Mouse (Mus musculus) neural tube, embryonic 14.5 days (tissue): ENCODE data around the gene Layn. TPM values are rescaled to one million over a fixed set of nuclear protein-coding genes. Genes with fewer than 3 reads are reported as not detected.

ENCODE experiments used
- ATAC-seq: fragments of 200-750 bp; cut with Nextera tagmentation; 2 replicates; pipeline ENCODE4 v1.8.0; 2017; ENCODE audit warnings: low read depth, mild to moderate bottlenecking, moderate TSS enrichment, moderate library complexity
- H3K27ac ChIP-seq: fragments of 300-500 bp; sonication (generic); 2 replicates; pipeline ENCODE4 v1.5.1; 2014; ENCODE audit warnings: low read depth, mild to moderate bottlenecking, control low read depth, low read length, moderate library complexity, mixed read lengths
- H3K27me3 ChIP-seq: fragments of 300-500 bp; sonication (generic); 2 replicates; pipeline ENCODE4 v1.6.1; 2014; ENCODE audit warnings: low read length; ENCODE audit not compliant: control insufficient read depth, insufficient read depth
- H3K36me3 ChIP-seq: fragments of 300-500 bp; sonication (generic); 2 replicates; pipeline ENCODE4 v1.6.1; 2014; ENCODE audit warnings: low read length, mixed read lengths; ENCODE audit not compliant: control insufficient read depth, insufficient read depth
- H3K4me1 ChIP-seq: fragments of 300-500 bp; sonication (generic); 2 replicates; pipeline ENCODE4 v1.6.1; 2014; ENCODE audit warnings: low read length; ENCODE audit not compliant: control insufficient read depth, insufficient read depth
- H3K4me2 ChIP-seq: fragments of 300-500 bp; sonication (generic); 2 replicates; pipeline ENCODE4 v1.6.1; 2014; ENCODE audit warnings: mild to moderate bottlenecking, low read depth, low read length, control low read depth
- H3K4me3 ChIP-seq: fragments of 300-500 bp; sonication (generic); 2 replicates; pipeline ENCODE4 v1.5.1; 2014; ENCODE audit warnings: low read depth, low read length, control low read depth, mixed read lengths
- H3K9ac ChIP-seq: fragments of 300-500 bp; sonication (generic); replicated peaks from 2 replicates; pipeline ENCODE4 v1.6.1; 2014; ENCODE audit warnings: low read depth, mild to moderate bottlenecking, control low read depth, low read length, mixed read lengths
- H3K9me3 ChIP-seq: fragments of 300-500 bp; sonication (generic); 2 replicates; pipeline ENCODE4 v1.6.1; 2016; ENCODE audit warnings: low read length; ENCODE audit not compliant: control insufficient read depth
- WGBS: fragments of 180-500 bp; shearing (Covaris S2); extraction: QIAGEN DNeasy Blood & Tissue Kit; methylation state at CpG from one replicate; pipeline ENCODE4 v1.1.7; 2014; 5-methylcytosine and 5-hydroxymethylcytosine counted together
- polyA plus RNA-seq: library from polyadenylated mRNA; unstranded; fragments of >200 nt; fragmentation: Nextera tagmentation; extraction: Ambion mirVana; gene quantifications from 2 replicates; pipeline ENCODE4 v1.2.1, GENCODE M21; 2014

The Layn gene
- polyA plus RNA-seq, 1 experiment from 2014 or later: 2.2 TPM

- no peak overlapping the region for H3K4me3 ChIP-seq
- no peak for ATAC-seq
- no peaks in the 10 kb centered on the region for H3K9me3 ChIP-seq
- no peaks in the 10 kb centered on the region for H3K36me3 ChIP-seq
- H3K27me3 ChIP-seq: no peaks in the 10 kb centered on the region
- H3K27ac ChIP-seq: no peak overlapping the region
- no peak overlapping the region for H3K9ac ChIP-seq
- H3K4me2 ChIP-seq: no peak overlapping the region
- no peaks in the 10 kb centered on the region for H3K4me1 ChIP-seq
- WGBS: 78% methylated on average over 3 of the region's 3 CpGs
These were observed 56.5 kb downstream of the Layn start for GRCm38 (mm10) chr9:51020351-51020750.

DNA sequence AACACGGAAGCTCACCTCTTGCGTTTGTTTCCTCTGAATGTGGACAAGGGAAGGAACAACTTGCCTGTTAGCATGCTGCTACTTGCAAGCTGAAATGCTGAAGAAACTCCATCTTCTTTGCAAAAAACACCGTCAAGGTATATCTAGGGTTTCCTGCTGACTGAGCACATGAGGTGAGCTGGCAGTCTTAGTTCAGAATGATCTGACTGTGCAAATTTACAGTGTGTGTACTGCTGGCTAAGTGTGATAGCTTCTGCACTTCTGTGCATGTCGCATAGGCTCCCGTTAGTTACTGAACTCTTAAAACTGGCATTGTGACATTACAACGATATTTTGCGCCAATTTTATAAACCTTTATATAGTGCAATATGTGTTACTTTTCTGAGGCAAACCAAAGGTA is 57.2 kb downstream of the Layn start:
- no peaks in the 10 kb centered on the region for H3K4me1 ChIP-seq
- no peaks in the 10 kb centered on the region for H3K27me3 ChIP-seq
- H3K36me3 ChIP-seq: no peaks in the 10 kb centered on the region
- H3K9ac ChIP-seq: no peak overlapping the region
- no peak overlapping the region for H3K4me2 ChIP-seq
- no peak overlapping the region for H3K4me3 ChIP-seq
- no peaks in the 10 kb centered on the region for H3K9me3 ChIP-seq
- WGBS: 81% methylated on average over 7 of the region's 7 CpGs
- no peak overlapping the region for H3K27ac ChIP-seq
- ATAC-seq: no peak

GRCm38 (mm10) chr9:51015732-51016131 is 61.2 kb downstream of the Layn start:
- no peaks in the 10 kb centered on the region for H3K36me3 ChIP-seq
- no peak overlapping the region for H3K4me2 ChIP-seq
- no peaks in the 10 kb centered on the region for H3K9me3 ChIP-seq
- no peak for ATAC-seq
- H3K9ac ChIP-seq: no peak overlapping the region
- H3K27me3 ChIP-seq: no peaks in the 10 kb centered on the region
- no peaks in the 10 kb centered on the region for H3K4me1 ChIP-seq
- H3K4me3 ChIP-seq: no peak overlapping the region
- no peak overlapping the region for H3K27ac ChIP-seq
- 54% methylated on average over 4 of the region's 4 CpGs for WGBS

- no peak for ATAC-seq
- Histone ChIP-seq H3K4me2 (no peak overlapping the region), H3K4me3 (no peak overlapping the region), H3K4me1 (no peaks in the 10 kb centered on the region), H3K9me3 (no peaks in the 10 kb centered on the region), H3K27me3 (no peaks in the 10 kb centered on the region), H3K9ac (no peak overlapping the region), H3K27ac (no peak overlapping the region), H3K36me3 (no peaks in the 10 kb centered on the region)
- 89% methylated on average over 1 of the region's 1 CpGs for WGBS
These were observed 63.2 kb downstream of the Layn start for GRCm38 (mm10) chr9:51013644-51014043.

DNA sequence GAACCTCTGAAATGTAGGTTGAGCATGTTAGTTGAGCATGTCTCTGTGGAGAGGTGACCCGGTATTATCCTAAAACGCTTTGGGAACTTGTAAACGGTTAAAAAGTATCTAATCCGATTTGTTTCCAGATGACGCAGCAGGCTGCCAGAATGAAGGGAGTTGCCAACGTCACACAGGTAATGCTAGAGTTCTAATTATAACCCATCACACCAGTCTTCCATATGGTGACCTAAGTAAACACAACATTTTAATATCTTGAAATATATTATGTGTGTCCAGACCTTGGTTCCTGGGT is 67.3 kb downstream of the Layn start:
- no peaks in the 10 kb centered on the region for H3K36me3 ChIP-seq
- ATAC-seq: no peak
- WGBS: 8% methylated on average over 6 of the region's 6 CpGs

DNA sequence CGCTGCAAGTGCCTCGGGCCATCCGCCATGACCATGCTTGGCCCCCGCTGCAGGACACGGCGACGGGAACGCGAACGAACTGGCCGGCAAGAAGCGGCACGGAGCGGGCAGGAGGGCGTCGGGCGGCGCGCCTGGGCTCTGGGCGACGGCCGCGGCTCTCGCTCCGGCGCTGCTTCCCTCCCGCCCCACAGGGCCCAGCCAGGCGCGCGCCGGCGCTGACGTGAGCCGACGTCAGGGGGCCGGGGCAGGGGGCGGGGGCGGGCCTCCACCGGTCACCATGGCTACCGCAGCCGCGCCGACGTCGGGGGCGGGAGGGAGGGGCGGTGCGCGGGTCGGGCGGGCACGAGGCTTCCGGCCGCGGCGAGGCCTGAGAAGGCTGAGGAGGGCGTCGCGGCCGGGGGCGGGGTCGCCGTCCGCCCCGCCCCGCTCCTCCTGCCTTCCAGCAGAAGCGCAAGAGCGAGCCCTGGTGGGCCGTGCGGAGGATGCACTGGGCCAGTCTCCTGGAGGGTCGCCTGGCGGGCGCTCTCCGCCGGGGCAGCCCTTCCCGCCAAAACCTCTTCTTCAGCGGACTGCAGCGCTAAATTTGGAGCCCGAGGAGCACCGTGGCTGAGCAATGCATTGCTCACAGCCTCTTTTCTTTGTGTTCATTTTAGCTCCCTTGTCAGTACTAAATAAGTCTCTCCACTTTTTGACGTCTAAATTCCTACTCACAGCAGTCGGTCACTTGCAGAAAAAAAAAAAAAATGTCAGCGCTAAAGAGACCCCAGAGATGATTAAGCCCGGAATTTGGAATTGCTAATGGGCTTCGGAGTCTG is 67.8 kb downstream of the Layn start, which contains the start of gene Sik2:
Gene Sik2, minus strand, starts transcription at position 233 of the 815 bp plus-strand sequence.
- Histone ChIP-seq H3K36me3 (no peaks in the 10 kb centered on the region), H3K27ac (peak within 1 kb of the TSS; percentile 81), H3K9ac (peak within 1 kb of the TSS; percentile 86), H3K27me3 (no peaks in the 10 kb centered on the region), H3K9me3 (no peaks in the 10 kb centered on the region), H3K4me2 (peak within 1 kb of the TSS; percentile 73), H3K4me1 (peaks cover 5% of the 10 kb centered on the region; the same call in 1 of the 2 replicates), H3K4me3 (peak within 1 kb of the TSS; percentile 89)
- peak; percentile 98 for ATAC-seq
- under 1% methylated on average over 59 of the region's 85 CpGs for WGBS

More for the DNA sequence above, 67.3 kb downstream of the Layn start:
- Histone ChIP-seq H3K9ac (no peak overlapping the region), H3K4me1 (peaks cover 5% of the 10 kb centered on the region; the same call in 1 of the 2 replicates), H3K27ac (no peak overlapping the region), H3K4me2 (peak overlapping the region; percentile 73), H3K9me3 (no peaks in the 10 kb centered on the region), H3K4me3 (peak overlapping the region; percentile 89), H3K27me3 (no peaks in the 10 kb centered on the region)

- H3K4me2 ChIP-seq: peak overlapping the region; percentile 73
- no peaks in the 10 kb centered on the region for H3K36me3 ChIP-seq
- H3K9me3 ChIP-seq: no peaks in the 10 kb centered on the region
- ATAC-seq: peak; percentile 72
- peak overlapping the region; percentile 81 for H3K27ac ChIP-seq
- H3K4me3 ChIP-seq: peak overlapping the region; percentile 89
- H3K9ac ChIP-seq: peak overlapping the region; percentile 86
- under 1% methylated on average over 47 of the region's 65 CpGs for whole genome bisulfite sequencing
- peaks cover 5% of the 10 kb centered on the region; the same call in 1 of the 2 replicates for H3K4me1 ChIP-seq
- no peaks in the 10 kb centered on the region for H3K27me3 ChIP-seq
These were observed 68.6 kb downstream of the Layn start for GRCm38 (mm10) chr9:51008068-51008840.

DNA sequence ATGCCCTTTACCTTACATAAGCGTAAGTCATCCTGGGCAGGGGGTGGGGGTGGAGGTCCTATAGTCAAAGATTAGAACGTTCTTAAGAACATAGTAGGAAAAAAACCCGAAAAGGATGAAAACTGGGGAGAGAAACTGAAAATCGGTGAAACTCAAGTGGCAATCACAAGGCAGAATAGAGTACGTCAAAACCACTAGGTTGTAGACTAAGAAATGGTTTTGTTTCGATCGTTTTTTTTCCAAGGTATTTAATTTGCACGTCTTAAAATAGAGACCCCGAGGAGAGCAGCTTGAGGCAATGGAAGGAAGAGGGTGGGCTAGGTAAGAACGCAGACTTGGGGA is 69.2 kb downstream of the Layn start:
- H3K27ac ChIP-seq: no peak overlapping the region
- 13% methylated on average over 10 of the region's 10 CpGs for WGBS
- peak overlapping the region; percentile 86 for H3K9ac ChIP-seq
- H3K4me3 ChIP-seq: peak overlapping the region; percentile 89
- ATAC-seq: no peak
- peak overlapping the region; percentile 73 for H3K4me2 ChIP-seq
- H3K36me3 ChIP-seq: no peaks in the 10 kb centered on the region
- peaks cover 5% of the 10 kb centered on the region; the same call in 1 of the 2 replicates for H3K4me1 ChIP-seq
- H3K27me3 ChIP-seq: no peaks in the 10 kb centered on the region
- H3K9me3 ChIP-seq: no peaks in the 10 kb centered on the region

GRCm38 (mm10) chr9:51006846-51007245 is 70.0 kb downstream of the Layn start:
- Histone ChIP-seq H3K36me3 (no peaks in the 10 kb centered on the region), H3K9ac (no peak overlapping the region), H3K27ac (no peak overlapping the region), H3K9me3 (no peaks in the 10 kb centered on the region), H3K27me3 (no peaks in the 10 kb centered on the region), H3K4me2 (peak overlapping the region; percentile 21), H3K4me1 (peaks cover 5% of the 10 kb centered on the region; the same call in 1 of the 2 replicates), H3K4me3 (peak overlapping the region; percentile 4; the same call in 1 of the 2 replicates)
- ATAC-seq: no peak
- WGBS: 6% methylated on average over 4 of the region's 4 CpGs
